ENCODE assay signal across 8 mouse cellular contexts in the genomic region with DNA sequence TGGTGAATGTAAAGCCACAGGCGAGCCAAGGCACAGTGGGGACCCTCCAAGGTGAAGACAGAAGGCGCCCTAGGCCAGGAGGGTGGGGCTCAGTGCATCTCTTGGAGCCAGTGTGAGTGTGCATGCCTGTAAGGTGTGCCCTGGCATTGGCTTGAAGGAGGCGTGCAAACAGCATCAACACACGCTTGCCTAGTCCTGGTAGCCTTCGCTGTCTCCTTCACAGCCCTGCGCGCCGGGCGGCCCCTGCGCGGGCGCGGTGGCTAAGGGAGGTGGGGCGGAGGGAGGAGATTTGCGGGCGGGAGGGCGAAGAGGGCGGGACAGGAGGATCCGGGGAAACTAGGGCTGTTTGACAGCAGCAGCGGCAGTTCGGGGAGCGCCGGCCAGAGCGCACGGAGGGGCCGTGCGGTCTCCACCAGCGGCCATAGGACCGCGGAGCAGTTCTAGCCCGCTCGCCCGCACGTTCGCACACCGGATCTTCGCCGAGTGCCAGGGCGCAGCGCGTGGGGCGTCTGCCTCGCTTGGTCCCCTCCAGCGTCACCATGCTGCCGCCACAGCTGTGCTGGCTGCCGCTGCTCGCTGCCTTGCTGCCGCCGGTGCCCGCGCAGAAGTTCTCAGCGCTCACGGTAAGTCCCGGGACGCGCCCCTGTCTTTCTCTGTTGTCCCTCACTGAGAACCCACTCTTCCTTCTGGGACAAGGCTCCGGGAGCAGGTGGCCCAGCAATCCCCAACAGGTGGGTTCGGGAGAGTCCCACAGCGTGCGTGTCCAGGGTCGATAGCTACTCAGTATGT. TPM values are rescaled to one million over a fixed set of nuclear protein-coding genes. Genes with fewer than 3 reads are reported as not detected.
DNase-seq lines count a peak whose midpoint lies in the region; ATAC-seq and TF ChIP-seq lines count a peak whose summit lies in the region.

A gene (plus strand): TSS at position 330 of the 789 bp plus-strand sequence.

- ATAC-seq in kidney, embryonic 14.5 days (ENCODE audit: low FRiP score, low TSS enrichment) = peak; percentile 81
- ATAC-seq in intestine, postnatal 0 days = peak; percentile 50
- no peak for ATAC-seq in cerebellum, adult (ENCODE audit: insufficient number of reproducible peaks, low FRiP score, low TSS enrichment)

- no peak for DNase-seq in kidney, adult 8-10 months
- peak; percentile 62 for DNase-seq in embryo, embryonic 10.5 days (ENCODE audit: low spot score)
- DNase-seq in heart, adult 11 months = peak; percentile 97
- peak; percentile 23 for DNase-seq in lung, adult 2 months
- DNase-seq in ovary, postnatal 36 days (ENCODE audit: low spot score) = peak; percentile 74

- H3K36me3 ChIP-seq in kidney, embryonic 14.5 days (ENCODE audit: control insufficient read depth, insufficient read depth, low read length) = no peaks in the 10 kb centered on the region
- H3K36me3 ChIP-seq in intestine, postnatal 0 days (ENCODE audit: control insufficient read depth, insufficient read depth) = no peaks in the 10 kb centered on the region

- H3K9me3 ChIP-seq in kidney, embryonic 14.5 days (ENCODE audit: control insufficient read depth, low read length) = no peaks in the 10 kb centered on the region
- H3K9me3 ChIP-seq in intestine, postnatal 0 days (ENCODE audit: control insufficient read depth) = no peaks in the 10 kb centered on the region

- no peak for TF ChIP-seq POLR2A in lung, adult 2 months (IDR thresholded peaks at IDR 0.05; ENCODE audit: borderline replicate concordance, extremely low read depth, low read depth, low read length)

- H3K9ac ChIP-seq in kidney, embryonic 14.5 days (ENCODE audit: low read depth, low read length) = peak within 1 kb of the TSS; percentile 57
- H3K9ac ChIP-seq in intestine, postnatal 0 days (ENCODE audit: low read depth, low read length) = peak within 1 kb of the TSS; percentile 31; the same call in 1 of the 2 replicates

- H3K27ac ChIP-seq in kidney, embryonic 14.5 days (ENCODE audit: low read depth, low read length) = no peak within 1 kb of the TSS
- no peak within 1 kb of the TSS for H3K27ac ChIP-seq in intestine, postnatal 0 days (ENCODE audit: low read depth, low read length)

- WGBS in kidney, embryonic 14.5 days = 2% methylated on average over 46 of the region's 61 CpGs
- under 1% methylated on average over 61 of the region's 61 CpGs for WGBS in intestine, postnatal 0 days
- 2% methylated on average over 59 of the region's 61 CpGs for WGBS in lung, adult 2 months

- H3K4me3 ChIP-seq in kidney, embryonic 14.5 days (ENCODE audit: low read length) = peak within 1 kb of the TSS; percentile 56
- peak within 1 kb of the TSS; percentile 55 for H3K4me3 ChIP-seq in intestine, postnatal 0 days (ENCODE audit: low read depth, low read length)
- H3K4me3 ChIP-seq in lung, adult 2 months (replicated peaks; ENCODE audit: extremely low read depth, low read depth, low read length) = peak within 1 kb of the TSS; percentile 35

- H3K4me1 ChIP-seq in kidney, embryonic 14.5 days (ENCODE audit: control insufficient read depth, insufficient read depth, low read length) = peaks cover 8% of the 10 kb centered on the region; the same call in 1 of the 2 replicates
- H3K4me1 ChIP-seq in intestine, postnatal 0 days (replicated peaks; ENCODE audit: control insufficient read depth, insufficient read depth, low read length) = no peaks in the 10 kb centered on the region
- no peaks in the 10 kb centered on the region for H3K4me1 ChIP-seq in lung, adult 2 months (ENCODE audit: control insufficient read depth, insufficient read depth, low read length)

- TF ChIP-seq CTCF in intestine, postnatal 0 days (IDR thresholded peaks at IDR 0.05; ENCODE audit: low read depth) = no peak
- TF ChIP-seq CTCF in lung, adult 2 months (IDR thresholded peaks at IDR 0.05; ENCODE audit: insufficient read depth, low read length) = no peak

- H3K4me2 ChIP-seq in kidney, embryonic 14.5 days (replicated peaks; ENCODE audit: low read depth, low read length) = peak within 1 kb of the TSS; percentile 87
- peak within 1 kb of the TSS; percentile 83 for H3K4me2 ChIP-seq in intestine, postnatal 0 days (replicated peaks; ENCODE audit: low read depth)

- H3K27me3 ChIP-seq in kidney, embryonic 14.5 days (ENCODE audit: control insufficient read depth, insufficient read depth, low read length) = peaks cover 47% of the 10 kb centered on the region
- peaks cover 21% of the 10 kb centered on the region for H3K27me3 ChIP-seq in intestine, postnatal 0 days (replicated peaks; ENCODE audit: control insufficient read depth, insufficient read depth, low read length)

RNA-seq across cellular contexts. Expression of the gene that starts here (rescaled TPM):
- polyA plus RNA-seq in kidney, embryonic 14.5 days (2014; fragmentation: Nextera tagmentation; extraction: Ambion mirVana) = 44.2 and 79.9 TPM in 2 replicates
- polyA plus RNA-seq in intestine, postnatal 0 days (2015; fragmentation: Nextera tagmentation; extraction: Ambion mirVana) = 62.7 and 63.4 TPM in 2 replicates
- 21.9 and 24.1 TPM in 2 replicates for polyA plus RNA-seq in lung, adult 2 months (2012; rRNA removed)

Comparison
In these comparisons a context has a peak if more than half of its experiments do, and no peak if none do; other contexts are left out.
1. DNase-seq: peak in embryo, embryonic 10.5 days (single experiment), heart, adult 11 months (single experiment), lung, adult 2 months (single experiment) and ovary, postnatal 36 days (single experiment); none in kidney, adult 8-10 months (0 of 2).
2. Peak in every context shown above with its lines, with median percentiles within 50 percentile points of each other: H3K4me3 ChIP-seq.